Mouse (Mus musculus): ENCODE data around the gene Pou2af1. TPM values are rescaled to one million over a fixed set of nuclear protein-coding genes. Genes with fewer than 3 reads are reported as not detected.

The Pou2af1 gene
- polyA plus RNA-seq (2015; fragmentation: Nextera tagmentation; extraction: Ambion mirVana): 0.08 and 0.09 TPM in 2 replicates

GRCm38 (mm10) chr9:51213023-51213728 is at the start of gene Pou2af1:
TSS of gene Pou2af1 (plus strand) at chr9:51213708.
- 79% methylated on average over 20 of the region's 20 CpGs for WGBS
- H3K4me2 ChIP-seq (replicated peaks; ENCODE audit: low read depth): no peak within 1 kb of the TSS
- H3K27ac ChIP-seq (ENCODE audit: low read depth, low read length): no peak within 1 kb of the TSS
- H3K27me3 ChIP-seq (replicated peaks; ENCODE audit: control insufficient read depth, insufficient read depth, low read length): no peaks in the 10 kb centered on the region
- H3K4me3 ChIP-seq (ENCODE audit: low read depth, low read length): no peak within 1 kb of the TSS
- TF ChIP-seq CTCF (IDR thresholded peaks at IDR 0.05; ENCODE audit: low read depth): no peak
- H3K36me3 ChIP-seq (ENCODE audit: control insufficient read depth, insufficient read depth): no peaks in the 10 kb centered on the region
- no peaks in the 10 kb centered on the region for H3K4me1 ChIP-seq (replicated peaks; ENCODE audit: control insufficient read depth, insufficient read depth, low read length)
- no peak within 1 kb of the TSS for H3K9ac ChIP-seq (ENCODE audit: low read depth, low read length)
- H3K9me3 ChIP-seq (ENCODE audit: control insufficient read depth): no peaks in the 10 kb centered on the region
- no peak for ATAC-seq

DNA sequence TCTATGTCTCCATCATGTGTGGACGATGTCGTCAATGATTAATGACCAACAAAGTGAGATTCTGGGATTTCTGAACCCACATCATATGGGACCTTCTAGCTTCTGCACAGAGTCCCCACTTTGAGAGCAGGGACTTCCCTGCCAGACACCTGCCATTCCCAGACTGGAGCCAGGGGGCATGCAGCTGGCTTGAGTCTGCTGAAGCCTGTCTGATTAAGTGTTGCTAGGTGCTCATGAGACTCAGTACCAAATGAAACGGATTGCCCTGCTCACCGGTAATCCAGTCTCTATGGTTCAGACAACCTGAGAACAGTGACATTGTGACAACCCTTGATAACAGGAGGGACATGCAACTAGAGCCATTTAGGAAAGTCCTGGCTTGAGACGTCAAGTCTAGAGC is 49.5 kb upstream of the Pou2af1 start:
- TF ChIP-seq CTCF (IDR thresholded peaks at IDR 0.05; ENCODE audit: low read depth): peak; percentile 33; the same call in 1 of the 2 replicates
- peaks cover 17% of the 10 kb centered on the region for H3K27me3 ChIP-seq (replicated peaks; ENCODE audit: control insufficient read depth, insufficient read depth, low read length)
- H3K4me2 ChIP-seq (replicated peaks; ENCODE audit: low read depth): no peak overlapping the region
- ATAC-seq: no peak
- no peak overlapping the region for H3K9ac ChIP-seq (ENCODE audit: low read depth, low read length)
- no peaks in the 10 kb centered on the region for H3K36me3 ChIP-seq (ENCODE audit: control insufficient read depth, insufficient read depth)
- H3K27ac ChIP-seq (ENCODE audit: low read depth, low read length): no peak overlapping the region
- no peaks in the 10 kb centered on the region; the same call in 1 of the 2 replicates for H3K4me1 ChIP-seq (replicated peaks; ENCODE audit: control insufficient read depth, insufficient read depth, low read length)
- no peaks in the 10 kb centered on the region for H3K9me3 ChIP-seq (ENCODE audit: control insufficient read depth)
- 89% methylated on average over 5 of the region's 5 CpGs for WGBS
- no peak overlapping the region for H3K4me3 ChIP-seq (ENCODE audit: low read depth, low read length)

- no peak for ATAC-seq
- H3K4me2 ChIP-seq (replicated peaks; ENCODE audit: low read depth): no peak within 1 kb of the TSS
- WGBS: 58% methylated on average over 6 of the region's 6 CpGs
- no peaks in the 10 kb centered on the region for H3K36me3 ChIP-seq (ENCODE audit: control insufficient read depth, insufficient read depth)
- peaks cover 10% of the 10 kb centered on the region; the same call in 1 of the 2 replicates for H3K27me3 ChIP-seq (replicated peaks; ENCODE audit: control insufficient read depth, insufficient read depth, low read length)
- H3K9ac ChIP-seq (ENCODE audit: low read depth, low read length): no peak within 1 kb of the TSS
- no peak within 1 kb of the TSS for H3K4me3 ChIP-seq (ENCODE audit: low read depth, low read length)
- no peak for TF ChIP-seq CTCF (IDR thresholded peaks at IDR 0.05; ENCODE audit: low read depth)
- no peaks in the 10 kb centered on the region; the same call in 1 of the 2 replicates for H3K4me1 ChIP-seq (replicated peaks; ENCODE audit: control insufficient read depth, insufficient read depth, low read length)
- H3K27ac ChIP-seq (ENCODE audit: low read depth, low read length): no peak within 1 kb of the TSS
- H3K9me3 ChIP-seq (ENCODE audit: control insufficient read depth): no peaks in the 10 kb centered on the region
Measured at GRCm38 (mm10) chr9:51165312-51166180, 48.0 kb upstream of the Pou2af1 start, which contains the start of gene Gm32742. TSS of gene Gm32742 (minus strand) at chr9:51165517.

DNA sequence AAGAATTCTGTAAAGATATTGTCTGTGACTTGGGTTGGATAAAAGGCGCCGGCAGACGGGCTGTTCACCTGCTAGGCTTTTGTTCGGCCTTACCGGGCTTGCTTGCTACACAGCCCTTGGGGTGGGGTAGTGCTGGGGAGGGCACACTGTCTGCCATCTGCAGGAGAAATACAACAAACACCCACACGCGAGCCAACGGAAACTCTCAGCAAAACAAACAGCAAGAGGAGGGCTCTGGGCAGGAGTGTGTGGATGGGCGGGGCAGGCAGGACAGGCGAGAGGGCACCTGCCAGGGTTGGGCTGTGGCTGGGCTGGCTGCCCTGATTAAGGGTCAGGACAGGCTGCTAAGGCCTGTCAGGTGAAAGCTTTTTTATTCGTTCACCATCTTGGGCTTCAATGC is 45.6 kb upstream of the Pou2af1 start:
- no peaks in the 10 kb centered on the region for H3K9me3 ChIP-seq (ENCODE audit: control insufficient read depth)
- TF ChIP-seq CTCF (IDR thresholded peaks at IDR 0.05; ENCODE audit: low read depth): no peak
- no peak overlapping the region for H3K4me3 ChIP-seq (ENCODE audit: low read depth, low read length)
- no peaks in the 10 kb centered on the region; the same call in 1 of the 2 replicates for H3K4me1 ChIP-seq (replicated peaks; ENCODE audit: control insufficient read depth, insufficient read depth, low read length)
- H3K27me3 ChIP-seq (replicated peaks; ENCODE audit: control insufficient read depth, insufficient read depth, low read length): no peaks in the 10 kb centered on the region; the same call in 1 of the 2 replicates
- no peak overlapping the region for H3K4me2 ChIP-seq (replicated peaks; ENCODE audit: low read depth)
- H3K9ac ChIP-seq (ENCODE audit: low read depth, low read length): no peak overlapping the region
- 56% methylated on average over 11 of the region's 11 CpGs for WGBS
- ATAC-seq: no peak
- no peaks in the 10 kb centered on the region for H3K36me3 ChIP-seq (ENCODE audit: control insufficient read depth, insufficient read depth)
- H3K27ac ChIP-seq (ENCODE audit: low read depth, low read length): no peak overlapping the region

DNA sequence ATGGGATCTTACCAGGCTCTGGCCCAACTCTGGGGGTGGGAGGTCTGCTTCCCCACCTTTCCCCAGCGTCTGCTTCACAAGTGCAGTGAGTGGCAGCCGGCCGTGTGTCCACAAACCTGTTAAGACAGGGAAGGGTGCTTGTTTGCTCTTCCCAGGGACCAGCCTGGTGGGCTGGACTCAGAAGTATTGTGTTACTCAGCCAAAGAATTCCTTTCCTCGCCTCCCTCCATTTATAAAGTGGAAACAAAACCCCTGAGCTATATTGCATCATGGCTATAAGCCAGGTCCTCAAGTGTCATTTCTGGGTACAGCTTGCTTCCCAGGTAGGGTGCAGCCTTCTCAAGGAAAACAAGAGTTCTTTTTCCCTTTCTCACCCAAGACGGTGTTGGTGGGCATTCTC is 44.8 kb upstream of the Pou2af1 start:
- no peak overlapping the region for H3K4me3 ChIP-seq (ENCODE audit: low read depth, low read length)
- WGBS: 72% methylated on average over 5 of the region's 5 CpGs
- no peak overlapping the region for H3K9ac ChIP-seq (ENCODE audit: low read depth, low read length)
- no peak overlapping the region for H3K4me2 ChIP-seq (replicated peaks; ENCODE audit: low read depth)
- ATAC-seq: no peak
- no peaks in the 10 kb centered on the region; the same call in 1 of the 2 replicates for H3K4me1 ChIP-seq (replicated peaks; ENCODE audit: control insufficient read depth, insufficient read depth, low read length)
- H3K27ac ChIP-seq (ENCODE audit: low read depth, low read length): no peak overlapping the region
- H3K9me3 ChIP-seq (ENCODE audit: control insufficient read depth): no peaks in the 10 kb centered on the region
- H3K27me3 ChIP-seq (replicated peaks; ENCODE audit: control insufficient read depth, insufficient read depth, low read length): no peaks in the 10 kb centered on the region; the same call in 1 of the 2 replicates
- TF ChIP-seq CTCF (IDR thresholded peaks at IDR 0.05; ENCODE audit: low read depth): no peak
- H3K36me3 ChIP-seq (ENCODE audit: control insufficient read depth, insufficient read depth): no peaks in the 10 kb centered on the region

- no peak overlapping the region for H3K27ac ChIP-seq (ENCODE audit: low read depth, low read length)
- no peaks in the 10 kb centered on the region for H3K9me3 ChIP-seq (ENCODE audit: control insufficient read depth)
- no peaks in the 10 kb centered on the region for H3K36me3 ChIP-seq (ENCODE audit: control insufficient read depth, insufficient read depth)
- 75% methylated on average over 7 of the region's 7 CpGs for WGBS
- no peaks in the 10 kb centered on the region; the same call in 1 of the 2 replicates for H3K27me3 ChIP-seq (replicated peaks; ENCODE audit: control insufficient read depth, insufficient read depth, low read length)
- H3K4me3 ChIP-seq (ENCODE audit: low read depth, low read length): no peak overlapping the region
- H3K4me2 ChIP-seq (replicated peaks; ENCODE audit: low read depth): no peak overlapping the region
- ATAC-seq: no peak; the same call in 1 of the 2 replicates
- TF ChIP-seq CTCF (IDR thresholded peaks at IDR 0.05; ENCODE audit: low read depth): no peak
- H3K4me1 ChIP-seq (replicated peaks; ENCODE audit: control insufficient read depth, insufficient read depth, low read length): no peaks in the 10 kb centered on the region; the same call in 1 of the 2 replicates
- H3K9ac ChIP-seq (ENCODE audit: low read depth, low read length): no peak overlapping the region
Measured at GRCm38 (mm10) chr9:51169133-51169532, 44.4 kb upstream of the Pou2af1 start.
